Mouse (Mus musculus) left cerebral cortex, postnatal 10 days (tissue): ENCODE data around the gene Dnaja1. TPM values are rescaled to one million over a fixed set of nuclear protein-coding genes. Genes with fewer than 3 reads are reported as not detected.

Source experiments
- microRNA-seq: library from miRNA; unstranded; fragments of <30 nt; microRNA quantifications from one replicate; pipeline ENCODE4 v1.2.0, GENCODE M21; 2022
- total RNA-seq, 2 experiments: library from RNA; stranded (reverse); gene quantifications; 2 replicates each; pipeline ENCODE4 v1.2.3; 2021

Dnaja1 gene
- total RNA-seq, 2 experiments from 2014 or later = 341 to 351 TPM

Small RNAs within 50 kb of the gene (microRNA-seq; reads per million reads assigned to microRNA genes)
- gene Mir207 = 0.86 reads per million

Other genes starting within 250 kb of the Dnaja1 start
- 1 to 10 TPM; 8.4 to 9.2 TPM for gene Tmem215, start 250.0 kb upstream of the Dnaja1 start, total RNA-seq
- 10 to 100 TPM; 28.9 to 30.1 TPM for gene Aptx, start 19.0 kb upstream of the Dnaja1 start, total RNA-seq
- gene Smu1, start 35.8 kb downstream of the Dnaja1 start, total RNA-seq = 10 to 100 TPM; 43.5 to 49.4 TPM
- 1 to 10 TPM; 6.8 to 7.0 TPM for gene B4galt1, start 131.9 kb downstream of the Dnaja1 start, total RNA-seq
- gene Spink4, start 197.9 kb downstream of the Dnaja1 start, total RNA-seq = not detected
- 100 to 1,000 TPM; 167 to 168 TPM for gene Bag1, start 226.1 kb downstream of the Dnaja1 start, total RNA-seq
- gene Chmp5, start 226.3 kb downstream of the Dnaja1 start, total RNA-seq = 10 to 100 TPM; 66.9 to 71.9 TPM
- gene Nfx1, start 248.8 kb downstream of the Dnaja1 start, total RNA-seq = 10 to 100 TPM; 58.8 to 59.4 TPM